Mouse (Mus musculus): ENCODE data around the gene Ptprc.

Ptprc gene

DNA sequence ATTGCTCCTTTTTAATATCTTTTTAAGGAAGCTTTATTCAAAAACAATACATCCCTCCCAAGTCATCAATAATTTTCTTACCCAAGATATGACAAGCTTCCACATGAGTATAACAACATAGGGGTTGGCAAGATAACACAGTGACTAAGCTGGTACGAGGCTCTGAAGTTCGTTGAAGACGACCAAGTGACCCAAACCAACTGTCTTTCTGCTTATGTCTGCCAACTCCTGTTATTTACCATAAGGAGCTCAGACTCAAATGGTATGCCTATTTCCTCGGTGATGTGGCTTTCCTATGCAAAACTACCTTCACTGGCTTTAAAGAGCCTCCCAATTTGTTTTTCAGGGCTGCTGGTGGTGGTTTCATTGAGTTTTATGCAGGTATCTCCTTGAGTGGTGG is at the start of gene Ptprc:
Ptprc (minus strand) TSS at position 215 of the 400 bp plus-strand sequence.
- in situ Hi-C loops (cut with MboI), result no loop called here

DNA sequence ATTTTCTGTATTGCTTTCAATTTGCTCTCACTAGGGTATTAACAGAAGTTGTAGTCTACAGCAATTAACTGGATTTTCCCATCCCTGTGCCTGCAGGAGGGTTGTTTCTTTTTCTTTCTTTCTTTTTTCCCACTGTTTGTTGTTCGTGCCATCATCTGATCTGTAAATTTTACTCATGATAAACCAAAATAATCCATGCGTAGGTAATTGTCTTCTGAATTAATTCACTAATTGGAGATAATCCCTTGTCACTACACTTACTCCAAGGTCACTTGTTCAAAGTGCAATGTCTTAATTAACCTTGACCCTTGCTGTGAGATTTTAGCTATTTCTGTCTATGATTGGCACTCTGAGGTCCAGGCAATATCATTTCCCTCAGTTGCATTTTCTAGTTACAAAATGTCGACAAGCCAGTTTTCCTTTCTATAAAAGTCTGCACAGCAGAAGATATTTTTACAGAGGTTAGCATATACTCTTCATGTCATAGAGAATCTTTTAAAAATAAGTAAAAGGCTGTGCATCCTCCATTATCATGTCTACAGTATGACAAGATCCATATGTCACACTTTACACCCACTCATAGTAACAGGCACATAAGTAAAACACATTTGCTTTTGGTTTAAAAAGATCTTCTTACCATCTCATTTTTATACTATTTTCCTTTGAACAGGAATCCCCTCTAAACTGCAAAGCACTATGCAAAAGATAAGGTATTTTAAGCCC is 39.4 kb upstream of the Ptprc start:
- in situ Hi-C loops (cut with MboI), result no loop called here

DNA sequence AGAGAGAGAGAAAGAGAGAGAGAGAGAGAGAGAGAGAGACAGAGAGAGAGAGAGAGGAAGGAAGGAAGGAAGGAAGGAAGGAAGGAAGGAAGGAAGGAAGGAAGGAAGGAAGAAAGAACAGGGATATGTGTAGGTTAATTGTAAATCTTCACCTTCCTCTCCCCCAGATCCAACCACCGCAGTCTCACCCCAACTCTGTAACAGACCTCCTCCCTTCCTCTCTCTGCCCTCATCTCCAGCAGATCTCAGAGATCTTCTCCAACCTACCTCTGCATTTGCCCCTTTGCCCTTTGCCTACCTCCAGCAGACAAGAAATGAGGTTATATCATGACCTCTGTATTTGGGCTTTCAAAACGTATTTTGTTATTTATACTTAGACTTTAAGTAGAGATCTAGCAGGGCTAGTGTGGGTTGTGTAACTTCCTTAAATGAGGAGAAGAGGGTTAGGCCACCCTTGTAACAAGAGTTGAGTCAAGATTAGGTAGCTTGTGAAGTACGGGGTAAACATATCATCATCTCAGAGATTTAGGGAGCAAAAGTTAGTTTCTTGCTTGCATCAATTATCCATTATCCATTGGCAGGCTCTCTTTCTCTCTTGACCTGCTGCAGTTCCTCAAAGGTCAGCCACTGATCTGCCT is 35.0 kb upstream of the Ptprc start:
- in situ Hi-C loops (cut with MboI), result no loop called here

DNA sequence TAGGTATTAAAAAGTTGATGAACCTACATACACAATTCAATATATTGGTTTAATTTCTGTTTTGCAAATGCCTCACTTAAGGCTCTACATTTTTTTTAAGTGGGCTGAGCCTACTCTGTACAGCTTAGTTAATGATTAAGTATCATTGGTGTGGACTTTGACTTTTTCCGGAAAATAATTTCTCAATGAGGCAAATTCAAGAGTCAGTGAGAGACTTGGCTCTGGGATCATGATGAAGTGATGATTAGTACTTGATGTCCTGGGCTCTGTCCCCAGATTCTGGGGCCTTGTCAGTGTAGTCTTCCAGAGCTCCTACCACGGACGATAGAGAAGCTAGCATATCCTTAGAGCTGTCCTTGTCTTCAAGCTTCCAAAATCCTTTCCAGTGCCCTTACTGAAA is 34.2 kb upstream of the Ptprc start:
- in situ Hi-C loops (cut with MboI), result no loop called here

DNA sequence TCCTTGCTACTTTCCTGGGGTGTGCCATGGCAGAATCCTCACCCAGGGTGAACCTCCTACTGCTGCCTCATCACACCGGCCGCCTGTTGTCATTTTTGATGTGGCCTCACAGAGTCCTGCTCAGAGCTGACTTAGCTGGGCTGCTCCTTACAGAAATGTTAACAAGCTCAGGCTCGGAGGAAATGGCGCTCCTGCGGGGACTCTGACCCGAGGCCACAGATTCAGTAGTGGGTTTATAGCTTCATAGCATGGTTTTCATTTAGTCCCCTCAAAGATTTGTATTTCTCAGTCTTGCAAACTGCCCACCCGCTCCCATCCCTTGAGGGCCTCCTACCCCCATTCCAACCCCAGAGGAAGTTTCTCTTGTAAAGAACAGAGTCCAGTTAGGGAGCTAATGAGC is 30.5 kb upstream of the Ptprc start:
- in situ Hi-C loops (cut with MboI), result no loop called here

DNA sequence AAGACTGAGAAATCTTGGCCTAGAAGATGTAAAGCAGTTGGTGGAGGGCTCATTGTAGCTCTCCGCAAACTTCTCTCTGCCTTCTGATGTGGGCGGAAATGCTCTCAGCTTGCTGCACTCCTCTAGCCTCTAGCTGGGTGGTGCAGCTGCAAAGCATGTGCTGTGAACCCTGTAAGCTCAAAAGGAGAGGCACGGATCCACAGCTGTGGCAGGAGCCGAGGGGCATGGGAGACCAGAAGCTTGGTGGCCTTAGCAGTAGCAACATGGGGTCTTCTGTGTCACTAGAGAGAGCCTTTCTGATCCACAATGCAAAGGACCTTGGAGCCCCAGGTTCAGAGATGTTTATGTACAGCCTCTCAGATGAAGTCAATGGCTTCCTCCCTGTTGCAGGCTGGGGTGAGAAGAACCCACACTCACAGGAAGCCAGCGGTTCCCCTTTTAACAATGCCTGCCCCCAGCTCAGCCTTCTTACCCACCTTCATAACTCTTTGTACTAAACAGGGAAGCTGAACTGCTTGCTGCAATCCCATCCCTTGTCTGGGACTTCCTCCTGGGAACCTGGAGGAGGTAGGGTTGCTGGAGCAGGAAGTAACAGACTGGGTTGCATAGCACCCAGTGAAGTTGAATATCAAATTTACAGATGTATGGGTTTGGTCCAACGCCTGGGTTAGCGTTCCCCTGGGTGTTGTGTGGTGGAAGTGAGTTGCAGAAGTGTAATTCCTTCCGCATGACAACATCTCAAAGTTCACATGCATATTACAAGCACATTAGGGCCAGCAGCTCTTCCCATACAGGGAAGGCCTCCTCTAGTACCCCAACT is 16.4 kb upstream of the Ptprc start:
- in situ Hi-C loops (cut with MboI), result no loop called here

DNA sequence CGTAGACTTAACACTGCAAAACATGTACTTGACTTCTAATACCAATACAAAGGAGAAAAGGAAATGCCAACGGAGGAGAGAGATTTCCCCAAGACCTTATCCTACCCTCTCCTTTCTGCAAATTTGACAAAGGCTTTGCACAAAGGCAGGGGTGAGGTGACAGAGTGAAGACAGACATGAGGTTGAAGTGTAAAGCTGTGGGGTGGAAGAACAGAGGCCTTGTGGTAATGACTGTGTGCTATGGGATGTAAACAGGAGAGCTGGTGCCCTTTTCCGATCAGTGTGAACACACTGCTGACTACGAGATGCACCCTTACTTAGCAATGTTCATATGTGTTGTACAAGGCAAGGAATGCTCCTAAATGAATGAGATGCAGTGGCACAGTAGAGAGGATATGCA is 12.6 kb upstream of the Ptprc start:
- in situ Hi-C loops (cut with MboI), result no loop called here

DNA sequence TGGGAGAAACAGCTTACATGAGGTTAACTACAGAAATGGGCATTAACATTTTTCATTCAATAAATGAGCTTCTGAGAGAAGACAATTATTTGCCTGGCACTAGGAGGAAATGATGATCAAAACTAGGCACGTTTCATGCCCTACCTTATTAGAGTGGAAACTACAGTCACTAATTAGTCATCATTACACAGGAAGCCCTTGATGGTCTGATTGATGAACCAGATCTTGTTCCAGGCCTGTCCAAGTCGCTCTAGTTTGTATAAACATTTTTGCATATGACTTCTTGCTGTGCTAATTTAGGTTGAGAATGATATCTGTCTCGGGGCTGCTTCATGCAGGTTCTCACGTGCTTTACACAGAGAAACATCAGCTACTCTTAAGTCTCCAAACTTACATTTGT is 10.4 kb upstream of the Ptprc start:
- in situ Hi-C loops (cut with MboI), result no loop called here

DNA sequence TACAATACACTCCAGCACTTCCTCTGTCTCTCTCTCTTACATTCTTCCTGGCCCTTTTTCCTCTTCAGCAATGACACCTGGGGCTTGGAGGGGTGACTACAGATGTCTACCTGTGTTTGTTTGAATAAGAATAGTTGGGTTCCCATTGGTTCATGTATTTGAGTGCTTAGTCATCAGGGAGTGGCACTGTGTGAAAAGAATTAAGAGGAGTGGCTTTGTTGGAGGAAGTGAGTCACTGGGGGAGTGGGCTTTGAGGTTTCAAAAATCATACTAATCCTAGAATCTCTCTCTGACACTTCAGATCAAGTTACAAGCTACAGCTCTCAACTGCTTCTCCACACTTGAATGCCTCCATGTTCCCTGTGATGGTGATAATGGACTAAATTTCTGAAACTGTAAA is 4.6 kb upstream of the Ptprc start:
- in situ Hi-C loops (cut with MboI), result no loop called here

DNA sequence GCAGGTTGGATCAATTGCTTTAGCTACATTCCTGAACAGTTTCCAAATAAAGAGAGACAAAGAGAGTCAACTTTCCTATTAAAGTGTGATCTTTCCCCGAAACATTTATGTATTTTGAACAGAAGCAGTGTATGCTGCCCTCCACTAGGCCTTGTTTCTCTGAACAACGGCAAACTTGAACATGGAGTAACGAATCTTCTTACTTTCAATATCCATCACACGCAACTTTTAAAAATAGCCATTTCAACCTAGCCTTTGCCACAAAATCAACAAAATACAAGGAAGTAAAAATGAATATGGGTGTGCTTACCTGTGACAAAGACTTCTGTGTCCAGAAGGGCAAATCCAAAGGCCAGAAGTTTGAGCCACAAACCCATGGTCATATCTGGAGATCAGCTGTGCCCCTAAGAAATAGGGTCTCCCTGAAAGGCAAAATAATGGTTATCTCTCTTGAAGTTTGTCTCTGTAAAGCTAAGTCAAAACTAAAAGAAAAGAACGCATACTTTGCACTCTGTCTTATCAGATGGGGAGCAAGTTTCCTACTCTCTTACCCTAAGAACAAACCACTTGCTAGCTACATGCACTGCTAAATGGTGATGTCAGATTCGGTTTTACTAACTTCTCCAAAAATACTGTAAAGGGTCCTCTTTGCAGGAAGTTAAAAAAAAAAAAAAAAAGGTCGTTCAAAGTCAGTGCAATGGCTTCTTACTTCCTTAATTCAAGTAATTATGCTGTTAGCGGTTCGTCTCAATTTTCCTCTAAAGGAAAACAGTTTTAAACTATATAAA is 609 bp downstream of the Ptprc start:
- in situ Hi-C loops (cut with MboI), result loop anchor here (5.0 kb wide), 1 partner anchor 38 kb away; no protein-coding TSS in a partner anchor

DNA sequence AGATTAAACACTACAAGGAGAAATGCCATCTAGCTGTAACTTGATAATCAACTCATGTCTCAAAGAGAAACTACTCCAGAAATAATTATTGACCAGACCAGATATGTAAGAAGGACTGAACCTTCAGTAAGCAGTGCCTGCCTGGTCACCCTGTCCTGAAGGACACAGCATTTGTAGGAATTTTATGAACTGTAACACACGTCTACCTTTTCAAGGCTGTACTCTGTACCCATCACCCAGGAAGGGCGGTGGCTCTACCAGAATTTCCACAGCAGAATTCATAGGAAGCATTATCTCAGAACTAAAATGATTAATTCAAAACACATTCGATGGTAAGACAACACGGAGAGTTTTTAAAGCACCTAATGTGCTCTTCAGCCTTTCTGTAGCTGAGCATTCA is 1.4 kb downstream of the Ptprc start:
- in situ Hi-C loops (cut with MboI), result loop anchor here (5.0 kb wide), 1 partner anchor 37 kb away; no protein-coding TSS in a partner anchor

DNA sequence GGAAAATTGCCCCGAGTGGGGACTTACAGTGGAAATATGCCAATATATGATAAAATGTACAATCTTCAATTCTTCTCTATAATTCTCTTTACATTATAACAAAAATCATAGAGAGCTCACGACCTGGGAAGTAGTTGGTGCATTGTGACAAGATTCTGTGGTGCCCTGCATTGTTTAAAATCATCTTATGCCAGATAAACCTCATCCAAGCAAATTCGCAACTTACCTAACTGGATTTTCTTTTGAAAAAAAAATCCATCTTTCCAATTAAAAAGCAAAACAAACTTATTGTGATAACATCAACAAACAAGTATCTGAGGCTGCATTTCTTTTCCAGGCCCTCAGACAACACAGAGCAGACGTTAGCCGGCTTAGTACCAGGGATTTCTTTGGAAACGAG is 1.8 kb downstream of the Ptprc start:
- in situ Hi-C loops (cut with MboI), result loop anchor here (5.0 kb wide), 1 partner anchor 36 kb away; no protein-coding TSS in a partner anchor

DNA sequence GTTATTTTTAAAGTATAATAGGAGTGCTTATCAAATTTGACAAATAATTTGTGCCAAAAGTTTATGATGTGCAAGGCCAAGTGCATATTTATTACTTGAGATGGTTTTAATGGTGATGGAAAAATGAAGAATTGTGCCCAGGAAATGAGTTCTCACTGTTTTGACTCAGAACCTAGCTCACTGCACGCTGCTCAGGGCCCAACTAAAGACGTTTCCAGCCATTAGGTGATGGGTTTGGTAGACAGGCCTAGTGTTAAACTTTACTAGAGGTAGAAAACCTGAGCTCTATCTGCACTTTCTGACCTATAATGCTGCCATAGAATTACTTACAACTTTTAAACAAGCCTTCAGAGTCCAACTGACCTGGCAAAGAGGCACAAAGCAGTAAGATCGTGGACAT is 3.0 kb downstream of the Ptprc start:
- in situ Hi-C loops (cut with MboI), result loop anchor here (5.0 kb wide), 1 partner anchor 35 kb away; no protein-coding TSS in a partner anchor

DNA sequence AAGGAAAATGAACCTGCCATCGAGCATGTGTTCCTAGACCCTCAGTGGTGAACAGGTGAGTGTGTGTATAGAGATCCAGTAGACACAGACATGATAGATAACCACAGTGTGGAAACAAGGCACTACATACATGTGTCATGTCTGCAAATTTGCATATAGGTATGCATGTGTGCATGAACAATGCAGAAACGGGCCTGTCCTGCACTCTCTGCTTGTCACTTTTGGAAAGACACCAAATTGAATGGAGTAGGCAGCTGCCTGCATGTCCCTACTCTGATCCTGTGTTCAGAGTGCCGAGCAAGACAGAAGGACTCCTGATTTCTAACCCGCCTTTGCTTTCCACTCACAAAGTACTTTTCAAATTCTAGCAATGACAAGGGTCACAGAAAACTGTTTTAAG is 3.4 kb downstream of the Ptprc start:
- in situ Hi-C loops (cut with MboI), result loop anchor here (5.0 kb wide), 1 partner anchor 35 kb away; no protein-coding TSS in a partner anchor

DNA sequence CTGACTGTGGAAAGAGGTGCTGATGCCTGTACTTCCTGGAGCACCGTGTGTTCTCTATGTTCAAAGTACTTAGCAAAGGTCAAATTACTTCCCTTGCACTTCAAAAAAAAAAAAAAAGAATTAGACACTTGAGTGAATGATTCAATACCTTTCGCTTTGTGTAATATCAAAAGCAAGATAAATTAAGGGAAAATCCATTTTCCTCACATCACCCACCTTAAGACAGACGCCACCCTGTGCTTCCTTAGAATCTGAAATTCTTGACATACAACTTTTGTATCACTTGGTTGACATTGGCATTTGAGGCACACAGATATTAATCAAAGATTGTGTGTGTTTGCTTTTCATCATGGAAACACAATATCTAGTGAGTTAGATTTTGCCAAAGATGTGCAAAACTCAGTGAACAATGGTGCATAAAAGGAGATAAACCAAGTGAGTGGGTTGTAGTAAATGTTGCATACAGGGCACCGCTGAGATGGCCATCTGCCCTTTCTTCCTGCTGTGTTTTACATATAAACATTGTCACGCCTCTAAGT is 9.2 kb downstream of the Ptprc start:
- in situ Hi-C loops (cut with MboI), result no loop called here

DNA sequence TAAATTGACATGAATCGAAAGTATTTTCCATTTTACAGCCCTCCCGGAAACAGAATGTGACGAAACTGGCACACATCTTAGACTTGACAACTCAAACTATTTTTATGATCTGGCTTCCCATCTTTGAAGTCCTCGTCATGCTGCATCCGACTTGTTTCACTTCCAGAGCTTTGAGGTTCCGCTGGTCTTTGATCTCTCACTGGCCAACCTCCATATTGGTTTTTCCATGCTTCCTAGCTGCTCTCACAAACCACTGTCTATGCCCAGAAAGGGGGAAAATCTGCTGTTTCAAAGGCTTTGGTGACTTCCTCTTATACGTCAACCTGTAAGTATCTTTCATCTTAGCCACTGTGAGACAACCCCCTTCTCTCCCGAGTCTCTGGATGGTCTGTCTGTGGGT is 12.9 kb downstream of the Ptprc start:
- in situ Hi-C loops (cut with MboI), result no loop called here

DNA sequence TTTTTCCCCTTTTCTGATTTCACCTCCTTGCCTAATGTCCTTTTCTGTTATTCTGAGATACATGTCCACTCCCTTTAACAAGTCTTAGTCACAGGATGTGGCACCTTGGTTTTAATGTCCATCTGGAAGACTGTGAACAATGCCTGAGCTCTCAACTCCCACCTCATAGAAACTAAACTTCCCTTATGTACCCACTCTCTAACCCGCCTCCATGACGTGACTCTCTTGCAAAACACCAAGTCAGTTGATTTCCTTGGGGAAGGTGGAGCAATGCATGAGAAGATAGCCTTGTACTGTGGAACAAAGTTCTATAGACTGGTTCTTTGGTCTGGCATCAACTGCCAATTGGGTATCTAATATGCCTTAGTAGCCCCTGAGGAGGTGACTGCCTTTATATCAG is 16.6 kb downstream of the Ptprc start:
- in situ Hi-C loops (cut with MboI), result no loop called here

DNA sequence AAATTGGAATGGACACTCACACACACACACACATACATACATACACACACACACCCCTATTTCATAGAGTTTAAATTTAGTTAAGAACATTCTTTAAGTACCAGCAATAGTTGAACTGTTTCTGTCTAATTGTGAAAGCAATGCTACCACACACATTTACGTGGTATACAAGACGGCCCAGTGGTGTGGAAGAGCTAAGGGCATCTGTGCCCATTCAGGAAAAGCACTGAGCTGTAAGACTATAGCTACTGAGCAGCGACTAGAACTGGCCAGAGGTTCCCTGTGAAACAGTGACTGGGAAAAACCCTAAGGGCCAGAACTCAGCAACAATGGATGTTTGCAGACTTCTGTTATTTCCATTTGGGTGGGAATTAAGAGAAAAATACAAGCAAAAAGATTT is 17.3 kb downstream of the Ptprc start:
- in situ Hi-C loops (cut with MboI), result no loop called here

DNA sequence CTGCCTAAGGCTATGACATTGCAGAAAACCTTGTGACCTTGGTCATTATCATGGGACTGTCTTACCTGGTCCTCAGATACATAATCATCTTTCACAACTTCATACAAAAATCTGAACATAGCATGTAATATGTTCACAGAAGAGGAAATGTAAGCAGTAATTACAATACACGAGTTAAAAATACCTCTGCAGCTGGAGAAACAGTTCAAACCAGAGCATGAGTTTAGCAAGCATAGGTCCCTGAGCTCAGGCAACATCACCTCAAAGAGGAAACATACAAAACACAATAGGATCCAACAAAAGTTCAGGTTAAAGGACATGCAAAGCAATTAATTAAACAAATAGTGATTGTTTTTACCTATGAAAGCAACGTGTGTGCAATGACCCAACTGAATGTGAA is 17.8 kb downstream of the Ptprc start:
- in situ Hi-C loops (cut with MboI), result no loop called here

DNA sequence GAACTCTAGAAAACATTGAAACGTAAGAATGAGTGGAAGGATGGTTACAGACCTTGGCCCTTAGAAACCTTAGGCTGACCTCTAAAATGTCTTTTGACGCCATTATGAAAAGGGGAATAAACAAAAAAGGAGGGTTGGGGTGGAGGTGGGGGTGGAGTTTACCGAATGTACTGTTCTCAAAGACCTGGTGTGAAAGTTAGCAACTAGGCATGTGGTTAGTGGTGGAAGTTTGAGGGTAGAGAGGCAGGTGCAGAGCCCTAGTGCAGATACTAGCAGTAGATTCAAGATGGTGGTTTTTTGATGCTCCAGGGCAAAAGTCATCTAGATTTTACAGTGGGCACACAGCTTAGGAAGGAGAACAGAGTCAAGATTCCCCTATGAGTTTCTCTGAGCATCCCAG is 18.5 kb downstream of the Ptprc start:
- in situ Hi-C loops (cut with MboI), result no loop called here

DNA sequence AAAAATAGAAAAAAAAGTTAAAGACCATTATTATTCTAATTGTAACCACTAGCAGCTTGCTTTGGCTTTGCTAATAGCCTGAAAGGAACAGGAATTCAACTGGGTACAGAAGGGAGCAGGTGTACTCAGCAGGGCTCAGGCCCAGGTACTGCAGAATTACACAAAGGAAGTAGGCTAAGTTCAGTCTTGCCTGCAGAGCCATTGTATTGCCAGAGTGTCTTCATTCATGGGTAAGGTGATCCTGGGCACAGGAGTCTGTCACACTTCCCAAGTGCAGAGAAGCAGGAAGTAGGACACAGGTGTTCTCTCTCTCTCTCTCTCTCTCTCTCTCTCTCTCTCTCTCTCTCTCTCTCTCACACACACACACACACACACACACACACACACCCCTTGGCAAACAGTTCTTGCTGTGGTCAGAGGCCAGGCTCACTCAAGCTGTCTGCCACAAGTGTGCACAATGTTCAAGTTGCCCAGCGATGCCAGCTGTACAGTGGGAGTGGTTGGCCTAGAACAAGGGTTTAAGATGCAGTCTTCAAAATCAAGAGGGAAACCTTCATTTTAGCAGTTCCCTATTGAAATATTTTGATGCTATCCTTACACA is 21.2 kb downstream of the Ptprc start:
- in situ Hi-C loops (cut with MboI), result no loop called here
